8 mouse cellular contexts compared by ENCODE assay signal in the genomic region with DNA sequence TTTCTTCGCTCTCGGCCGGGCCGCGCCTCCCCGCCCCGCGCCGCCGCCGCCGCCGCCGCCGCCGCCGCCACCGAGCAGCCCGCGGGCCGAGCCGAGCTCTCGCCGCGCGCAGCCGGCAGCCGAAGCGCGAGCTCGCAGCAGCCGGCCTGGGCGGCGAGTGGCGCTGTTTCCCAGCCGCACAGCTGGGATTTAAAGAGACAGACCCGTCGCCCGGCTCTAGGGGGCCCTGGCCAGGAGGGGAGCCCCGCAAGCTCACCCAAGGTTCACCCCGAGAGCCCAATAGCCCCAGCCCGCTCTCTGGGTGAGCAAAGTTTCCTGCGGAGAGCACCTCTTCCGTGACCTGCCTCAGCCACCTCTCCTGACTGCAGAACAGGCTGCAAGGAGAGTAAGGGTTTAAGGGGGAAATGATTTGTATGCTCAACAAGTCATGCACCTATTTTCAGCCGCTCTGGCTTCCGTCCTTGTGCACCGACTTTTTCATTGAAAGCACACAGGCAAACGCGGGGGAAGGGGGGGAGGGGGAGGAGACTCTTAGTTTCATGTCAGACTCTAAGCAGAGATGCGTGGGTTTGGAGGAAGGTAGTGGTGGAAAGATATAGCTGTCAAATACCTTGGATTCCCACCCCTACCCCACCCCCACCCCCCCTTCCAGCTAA. TPM values are rescaled to one million over a fixed set of nuclear protein-coding genes. Genes with fewer than 3 reads are reported as not detected.
A peak's percentile ranks its signal among the peaks of the same experiment; 100 is the strongest.
DNase-seq lines count a peak whose midpoint lies in the region; ATAC-seq and TF ChIP-seq lines count a peak whose summit lies in the region.

A gene (minus strand): TSS at position 367 of the 656 bp plus-strand sequence.

- DNase-seq in R1 (ENCODE audit: low read depth, low spot score): peak; percentile 61
- DNase-seq in cerebellum, adult 9-10 months: peak; percentile 69
- DNase-seq in layer of hippocampus, postnatal 10 days (ENCODE audit: low spot score in 2 of 2): peak; percentile 76 to 86
- DNase-seq in lung, embryonic 14.5 days: peak; percentile 92
- peak; percentile 68 for DNase-seq in ovary, postnatal 36 days (ENCODE audit: low spot score)

- H3K9me3 ChIP-seq in lung, embryonic 14.5 days (ENCODE audit: low read depth, low read length): no peaks in the 10 kb centered on the region

- peak within 1 kb of the TSS; percentile 69 for H3K4me2 ChIP-seq in lung, embryonic 14.5 days

- H3K27ac ChIP-seq in lung, embryonic 14.5 days (ENCODE audit: low read depth): peak within 1 kb of the TSS; percentile 42; the same call in 1 of the 2 replicates

- TF ChIP-seq CTCF in lung, embryonic 14.5 days (IDR thresholded peaks at IDR 0.05; ENCODE audit: low read depth): peak; percentile 58

- H3K36me3 ChIP-seq in lung, embryonic 14.5 days (ENCODE audit: insufficient read depth): no peaks in the 10 kb centered on the region

- H3K4me3 ChIP-seq in lung, embryonic 14.5 days (ENCODE audit: low read depth, low read length): peak within 1 kb of the TSS; percentile 66

- peak within 1 kb of the TSS; percentile 68 for H3K9ac ChIP-seq in lung, embryonic 14.5 days

- WGBS in lung, embryonic 14.5 days: under 1% methylated on average over 33 of the region's 50 CpGs

- peak; percentile 85 for ATAC-seq in frontal cortex, adult (ENCODE audit: low TSS enrichment)
- peak; percentile 80 to 81 for ATAC-seq in hematopoietic stem cell, adult 5-6 weeks (replicated peaks in 1 of 2; ENCODE audit: insufficient read depth in 1 of 2, low FRiP score in 2 of 2, low TSS enrichment in 1 of 2, low read depth in 1 of 2, poor library complexity in 2 of 2, severe bottlenecking in 2 of 2)
- peak; percentile 94 for ATAC-seq in lung, embryonic 14.5 days (ENCODE audit: insufficient read depth)
- no peak for ATAC-seq in monocyte, adult 5-6 weeks (replicated peaks; ENCODE audit: insufficient number of reproducible peaks, low FRiP score, low TSS enrichment, poor library complexity, severe bottlenecking)

- no peaks in the 10 kb centered on the region for H3K4me1 ChIP-seq in lung, embryonic 14.5 days (ENCODE audit: insufficient read depth)

- H3K27me3 ChIP-seq in lung, embryonic 14.5 days (ENCODE audit: insufficient read depth, low read length): 0 out of 2 replicates have a peak, but pooled peaks cover 3% of the 10 kb centered on the region

RNA-seq across cellular contexts. Expression of the gene that starts here (rescaled TPM):
- 0.25 TPM in 1 of 2 replicates, not detected in the other for total RNA-seq in hematopoietic stem cell, adult 5-6 weeks (2017)
- 100 to 1,000 TPM; 157 to 160 TPM for total RNA-seq in layer of hippocampus, postnatal 10 days (2021)
- polyA plus RNA-seq in lung, embryonic 14.5 days (2014; fragmentation: Nextera tagmentation; extraction: Ambion mirVana): 3.7 and 3.9 TPM in 2 replicates
- not detected in 3 replicates for total RNA-seq in monocyte, adult 5-6 weeks (2017)

Comparison
In these comparisons a context has a peak if more than half of its experiments do, and no peak if none do; other contexts are left out.
1. RNA of the gene that starts here (total RNA-seq): 157 to 160 TPM in layer of hippocampus, postnatal 10 days; 0.25 TPM in hematopoietic stem cell, adult 5-6 weeks and not detected in monocyte, adult 5-6 weeks; every median in the first group is over 100 times any median in the second.
2. Peak in ATAC-seq in hematopoietic stem cell, adult 5-6 weeks; RNA of the gene not detected or under 1 TPM.
3. Peak in every context shown above with its lines, with median percentiles within 50 percentile points of each other: DNase-seq.